Mouse (Mus musculus) small intestine, adult 10 weeks (tissue): ENCODE data around the gene Fgr. TPM values are rescaled to one million over a fixed set of nuclear protein-coding genes. Genes with fewer than 3 reads are reported as not detected.

Source experiments
- polyA plus RNA-seq: library from polyadenylated mRNA; stranded (reverse); fragments of 350-450 nt; fragmentation: Illumina TruSeq; extraction: RNeasy Lipid Tissue Mini Kit (QIAGEN cat#74804); gene quantifications from one replicate; pipeline ENCODE4 v1.2.3, GENCODE M21; 2014; ENCODE audit warnings: low replicate concordance

Gene Fgr
- 1.3 TPM for polyA plus RNA-seq

GRCm38 (mm10) chr4:132973814-132974398 is at the start of gene Fgr:
Gene Fgr (plus strand): TSS chr4:132974095.

GRCm38 (mm10) chr4:133011028-133011820 is 37.3 kb downstream of the Fgr start, which contains the start of gene Ahdc1:
Gene Ahdc1 (plus strand): TSS chr4:133011260.

Other genes with a start within 250 kb of the Fgr start
- 0.93 TPM for gene Xkr8, start 241.5 kb upstream of the Fgr start, polyA plus RNA-seq
- gene Smpdl3b, start 216.8 kb upstream of the Fgr start, polyA plus RNA-seq, result 31.1 TPM
- 6.4 TPM for gene Rpa2, start 205.8 kb upstream of the Fgr start, polyA plus RNA-seq
- gene Themis2, start 177.7 kb upstream of the Fgr start, polyA plus RNA-seq, result 2.0 TPM
- gene Ppp1r8, start 130.9 kb upstream of the Fgr start, polyA plus RNA-seq, result 5.1 TPM
- 325 TPM for gene Stx12, start 89.6 kb upstream of the Fgr start, polyA plus RNA-seq
- gene Fam76a, start 51.5 kb upstream of the Fgr start, polyA plus RNA-seq, result 32.3 TPM
- gene Ahdc1, start 37.2 kb downstream of the Fgr start, polyA plus RNA-seq, result 0.85 TPM
- 123 TPM for gene Wasf2, start 156.4 kb downstream of the Fgr start, polyA plus RNA-seq
- not detected for gene Cd164l2, start 238.0 kb downstream of the Fgr start, polyA plus RNA-seq
- not detected for gene Gpr3, start 238.4 kb downstream of the Fgr start, polyA plus RNA-seq